Mouse (Mus musculus): Measurements from ENCODE around the gene Eno3.

- TF ChIP-seq CTCF (conservative IDR thresholded peaks at IDR 0.05; ENCODE audit: insufficient read depth, insufficient read length, low read depth, low read length) (no peak), POLR2A (IDR thresholded peaks at IDR 0.05; ENCODE audit: low read depth, low read length) (peak; percentile 73)
Measured at GRCm38 (mm10) chr11:70699722-70700556, 42.9 kb downstream of the Eno3 start, which contains the start of the genes Inca1 and Kif1c.
